Mouse (Mus musculus): ENCODE data around the gene Gm26558. TPM values are rescaled to one million over a fixed set of nuclear protein-coding genes. Genes with fewer than 3 reads are reported as not detected.

The Gm26558 gene
- polyA plus RNA-seq (2012; rRNA removed): 0.30 and 0.60 TPM in 2 replicates

DNA sequence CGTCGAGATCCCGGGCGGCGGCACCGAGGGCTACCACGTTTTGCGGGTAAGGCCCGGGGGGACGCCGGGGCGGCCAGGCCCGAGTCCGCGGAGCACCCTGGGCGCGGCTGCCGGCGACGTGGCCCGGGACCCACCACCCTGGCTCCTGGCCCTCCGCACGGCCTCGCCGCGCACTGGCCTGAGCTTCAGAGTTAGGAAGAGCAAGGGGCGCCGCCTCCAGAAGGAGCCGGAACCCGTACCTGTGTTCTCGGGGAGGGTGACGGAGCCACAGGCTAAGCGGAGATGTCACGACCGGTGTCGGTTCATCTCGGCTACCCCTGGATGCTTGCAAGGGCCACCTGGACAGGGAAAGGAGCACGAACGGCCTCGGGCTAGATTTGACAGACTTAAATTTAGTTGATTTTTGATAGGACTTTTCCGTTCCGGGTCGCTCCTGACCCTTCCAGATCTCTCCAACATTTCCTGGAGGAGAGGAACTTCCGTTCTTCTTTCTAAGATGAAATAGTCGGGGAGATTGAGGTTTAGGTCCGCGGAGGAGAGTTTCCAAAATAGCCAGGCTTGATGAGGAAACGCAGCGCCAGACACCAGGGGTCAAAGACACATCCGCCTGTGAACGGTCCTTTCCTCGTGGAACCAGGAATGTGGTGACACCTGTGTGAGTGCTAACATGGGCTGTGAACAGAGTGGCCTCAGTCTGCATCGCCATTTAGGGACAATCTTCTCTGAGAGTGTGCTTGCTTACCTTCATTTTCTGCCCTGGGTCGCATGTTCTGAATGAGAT is at the start of gene Gm26558:
Gm26558 (minus strand) TSS at position 394 of the 781 bp plus-strand sequence.
- no peak for DNase-seq (ENCODE audit: low read depth, low spot score)
- WGBS: under 1% methylated on average over 54 of the region's 54 CpGs

DNA sequence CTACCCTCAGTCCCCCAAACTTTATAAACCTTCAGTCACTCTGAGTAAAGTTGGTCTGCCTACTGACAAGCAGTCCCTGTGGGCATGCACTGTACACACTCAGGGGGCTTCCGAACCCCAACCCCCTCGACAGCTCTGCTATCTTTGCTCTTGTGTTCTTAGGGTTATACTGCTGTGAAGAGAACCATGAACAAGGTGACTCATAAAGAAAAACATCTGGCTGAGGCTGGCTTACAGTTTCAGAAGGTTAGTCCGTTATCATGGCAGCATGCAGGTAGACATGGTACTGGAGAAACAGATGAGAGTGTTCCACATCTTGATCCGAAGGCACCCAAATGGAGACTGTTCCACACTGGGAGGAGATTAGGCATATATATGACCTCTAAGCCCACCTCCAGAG is 49.0 kb upstream of the Gm26558 start:
- 91% methylated on average over 4 of the region's 4 CpGs for WGBS
- DNase-seq (ENCODE audit: low read depth, low spot score): no peak

DNA sequence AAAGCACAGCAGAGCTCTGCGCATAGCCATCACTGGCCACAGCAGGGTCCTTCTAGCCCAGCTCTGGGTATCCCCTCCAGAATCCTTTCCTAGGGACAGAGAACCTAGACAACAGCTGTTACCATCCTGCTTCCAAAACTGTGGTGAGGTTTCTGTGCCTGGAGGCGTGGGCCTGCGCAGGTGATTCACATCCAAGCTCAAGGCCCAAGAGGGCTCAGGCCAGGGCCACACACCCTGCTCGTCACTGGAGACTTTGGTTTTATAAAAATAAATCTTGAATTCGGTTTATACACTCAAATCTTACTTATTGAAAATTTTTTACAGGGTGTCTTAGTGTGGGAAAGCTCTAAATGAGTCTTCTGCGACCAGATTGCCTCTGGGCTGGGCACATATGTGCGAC is 48.3 kb upstream of the Gm26558 start:
- DNase-seq (ENCODE audit: low read depth, low spot score): no peak
- 93% methylated on average over 7 of the region's 7 CpGs for WGBS

DNA sequence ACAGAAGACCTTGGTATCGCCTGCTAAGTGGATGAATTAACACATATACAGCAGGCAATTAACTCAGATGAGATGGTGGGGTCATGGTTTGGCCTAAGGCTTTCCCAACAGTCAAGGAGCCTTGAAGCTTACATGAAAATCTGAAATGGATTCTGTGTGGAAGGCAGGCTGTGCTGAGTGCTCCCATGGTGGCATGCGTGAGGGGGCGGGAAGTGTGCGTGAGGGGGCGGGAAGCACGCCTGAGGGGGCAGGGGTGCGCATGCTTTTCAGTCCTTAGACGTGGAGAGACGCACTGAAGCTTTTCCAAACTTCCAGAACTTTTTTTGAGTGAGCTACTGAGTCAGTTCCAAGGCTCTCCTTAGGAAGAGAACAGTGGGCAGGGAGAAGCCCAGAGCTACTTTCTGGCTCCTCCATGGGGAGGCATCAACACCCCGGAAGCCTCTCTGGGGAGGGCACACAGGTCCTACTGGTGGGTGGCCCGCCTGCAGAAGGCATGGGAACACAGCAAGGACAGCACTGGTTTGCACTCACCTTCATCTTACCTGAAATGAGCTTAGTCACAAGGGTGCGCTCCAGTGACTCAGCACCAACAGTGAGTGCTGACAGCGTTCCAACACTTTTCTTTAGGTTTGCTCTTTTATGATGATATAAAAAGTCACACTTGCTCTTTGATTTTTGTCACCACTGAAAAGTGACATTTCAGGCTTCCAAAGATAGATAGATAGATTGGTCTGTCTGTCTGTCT is 47.2 kb upstream of the Gm26558 start:
- DNase-seq (ENCODE audit: low read depth, low spot score): no peak
- WGBS: 78% methylated on average over 13 of the region's 13 CpGs

DNA sequence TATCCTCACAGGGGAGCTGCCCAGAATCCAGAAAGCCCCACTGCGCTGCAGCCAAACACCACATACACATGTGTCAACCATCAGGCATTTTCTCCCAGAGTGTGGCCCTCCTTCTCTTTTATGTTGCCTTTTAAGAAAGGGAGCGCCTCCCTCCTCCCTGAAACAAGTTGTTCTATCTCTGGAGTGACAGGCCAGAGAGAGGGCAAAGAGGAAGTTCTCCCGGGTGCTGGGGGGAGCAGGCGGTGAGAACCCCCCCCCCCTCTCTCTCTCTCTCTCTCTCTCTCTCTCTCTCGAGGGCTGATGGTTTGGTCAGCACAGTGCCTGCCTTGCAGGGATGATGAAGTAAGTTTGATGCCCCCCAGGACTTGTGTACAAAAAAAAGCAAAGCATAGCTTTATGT is 40.5 kb upstream of the Gm26558 start:
- no peak for DNase-seq (ENCODE audit: low read depth, low spot score)
- whole genome bisulfite sequencing: 42% methylated on average over 5 of the region's 5 CpGs

DNA sequence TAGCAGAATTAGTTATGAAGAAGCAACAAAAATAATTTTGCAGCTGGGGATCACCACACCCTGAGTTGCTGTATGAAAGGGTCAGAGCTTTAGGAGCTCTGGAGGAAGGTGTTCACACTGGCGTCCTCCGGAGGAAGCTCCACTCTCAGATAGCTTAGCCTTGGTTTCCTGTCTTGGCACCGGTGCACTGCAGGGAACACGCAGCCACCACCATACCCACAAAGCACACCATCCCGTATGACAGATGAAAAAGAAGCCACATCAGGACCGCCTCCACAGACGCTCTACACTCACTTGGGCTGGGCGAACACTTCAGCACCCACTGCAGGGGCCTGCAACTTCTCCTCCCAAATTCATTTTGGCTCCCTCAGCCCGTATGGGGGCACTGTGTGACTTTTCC is 39.7 kb upstream of the Gm26558 start:
- no peak for DNase-seq (ENCODE audit: low read depth, low spot score)

DNA sequence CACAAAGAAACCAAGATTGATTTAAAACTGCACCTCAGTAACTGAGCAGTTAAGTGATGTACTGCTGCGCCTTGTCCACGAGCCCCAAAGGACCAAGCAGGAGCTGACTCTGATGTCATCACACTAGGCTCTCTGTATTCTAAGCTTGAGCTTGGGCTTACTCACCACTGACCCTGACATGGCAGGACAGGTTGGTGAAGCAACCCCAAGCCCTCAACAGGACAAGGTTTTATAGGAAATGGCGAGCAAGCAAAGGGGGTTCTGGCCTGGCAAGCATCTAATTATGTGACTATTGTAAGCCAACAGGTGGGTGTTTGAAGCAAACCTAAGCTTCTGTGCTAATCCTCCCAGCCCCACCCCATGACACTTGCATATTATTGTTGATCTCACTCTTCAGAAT is 38.9 kb upstream of the Gm26558 start:
- no peak for DNase-seq (ENCODE audit: low read depth, low spot score)
- 96% methylated on average over 3 of the region's 3 CpGs for WGBS

More for the DNA sequence above, 39.7 kb upstream of the Gm26558 start:
- WGBS: 76% methylated on average over 9 of the region's 9 CpGs

DNA sequence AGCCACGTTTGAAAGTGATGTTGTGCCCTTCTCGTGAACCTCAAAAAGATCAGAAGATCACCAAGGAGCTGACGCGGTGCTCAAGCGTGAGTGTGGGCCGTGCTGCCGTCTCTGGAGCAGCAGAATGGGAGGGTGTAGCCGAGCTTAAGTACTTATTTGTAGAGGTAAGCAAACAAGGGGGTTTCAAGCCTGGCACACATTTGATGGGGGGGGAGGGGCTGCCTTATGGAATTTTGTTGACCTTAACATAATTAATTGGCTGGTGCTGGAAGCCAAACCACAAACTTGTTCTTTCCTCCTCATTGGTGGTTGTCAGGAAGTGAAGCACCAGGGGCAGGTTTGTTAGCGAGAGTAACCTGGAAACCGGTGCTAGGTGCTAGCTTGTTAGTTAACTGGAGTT is 33.8 kb upstream of the Gm26558 start:
- no peak for DNase-seq (ENCODE audit: low read depth, low spot score)
- 82% methylated on average over 10 of the region's 10 CpGs for WGBS

DNA sequence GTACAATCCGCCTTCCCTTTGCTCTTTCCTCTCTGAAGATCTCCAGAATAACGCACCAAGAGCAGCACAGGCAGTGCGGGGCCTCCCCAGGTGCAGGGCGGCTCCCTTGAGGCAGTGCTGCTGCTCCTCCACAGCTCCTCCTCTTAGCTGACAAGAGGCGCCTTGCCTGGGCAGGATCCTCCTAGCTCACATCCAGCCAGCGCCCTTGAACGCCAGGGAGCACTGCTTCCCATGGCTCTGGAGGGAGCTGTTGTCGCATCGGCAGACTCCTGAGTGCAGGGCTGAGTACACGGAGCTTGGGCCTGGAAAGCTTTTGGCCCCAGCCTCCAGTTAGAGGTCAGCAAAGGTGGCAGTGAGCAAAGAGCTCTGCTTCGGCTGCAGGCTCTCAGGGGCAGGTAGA is 28.3 kb upstream of the Gm26558 start:
- 80% methylated on average over 11 of the region's 11 CpGs for WGBS
- DNase-seq (ENCODE audit: low read depth, low spot score): no peak

DNA sequence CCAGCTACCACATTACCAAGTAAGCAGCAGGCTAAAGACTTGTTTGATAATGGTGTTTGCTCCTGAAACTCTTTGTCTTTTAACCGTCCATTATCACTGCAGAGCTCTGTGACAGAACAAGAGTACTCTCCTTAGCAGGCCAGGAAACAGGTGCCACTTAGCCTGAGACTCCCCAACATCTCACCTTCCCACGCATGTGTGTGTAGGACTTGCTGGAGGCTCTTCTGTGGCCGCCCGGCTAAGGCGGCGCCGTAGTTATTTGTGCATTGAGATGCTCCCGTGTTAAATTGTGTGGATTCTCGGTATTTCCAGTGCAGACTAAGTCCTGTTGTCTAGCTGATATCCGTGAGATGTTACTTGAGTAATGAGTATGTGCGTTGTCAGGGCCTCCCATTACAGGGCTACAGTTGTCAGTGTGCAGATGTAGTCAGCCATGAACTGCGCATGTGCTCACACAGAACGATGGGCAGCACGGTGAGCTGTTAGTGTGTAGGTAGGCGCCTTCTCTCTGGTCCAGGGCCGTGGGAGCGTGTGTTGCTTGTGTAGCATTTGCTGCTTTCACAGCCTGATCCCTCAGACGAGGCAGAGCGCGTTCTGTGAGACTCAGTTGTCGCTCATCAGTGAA is 26.7 kb upstream of the Gm26558 start:
- WGBS: 95% methylated on average over 21 of the region's 21 CpGs
- no peak for DNase-seq (ENCODE audit: low read depth, low spot score)

DNA sequence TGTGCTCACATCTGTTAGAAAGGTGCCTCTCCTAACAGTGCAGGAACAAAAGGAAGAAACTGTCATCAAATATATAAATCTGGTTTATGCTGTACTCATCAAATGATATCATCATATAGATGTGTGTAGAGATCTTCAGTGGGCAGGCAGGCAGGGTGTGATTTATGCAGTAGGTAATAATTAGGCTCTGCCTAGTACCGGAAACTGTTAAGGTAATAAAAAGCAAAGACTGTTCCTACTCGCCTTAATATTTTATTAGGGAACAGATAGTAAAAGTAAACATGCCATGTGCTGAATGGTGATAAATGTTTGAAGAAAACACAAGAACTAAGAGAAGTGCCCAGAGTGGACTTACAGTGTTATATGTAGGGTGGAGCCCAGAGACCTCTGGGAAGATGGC is 20.4 kb upstream of the Gm26558 start:
- DNase-seq (ENCODE audit: low read depth, low spot score): no peak
- 36% methylated on average over 2 of the region's 2 CpGs for WGBS

DNA sequence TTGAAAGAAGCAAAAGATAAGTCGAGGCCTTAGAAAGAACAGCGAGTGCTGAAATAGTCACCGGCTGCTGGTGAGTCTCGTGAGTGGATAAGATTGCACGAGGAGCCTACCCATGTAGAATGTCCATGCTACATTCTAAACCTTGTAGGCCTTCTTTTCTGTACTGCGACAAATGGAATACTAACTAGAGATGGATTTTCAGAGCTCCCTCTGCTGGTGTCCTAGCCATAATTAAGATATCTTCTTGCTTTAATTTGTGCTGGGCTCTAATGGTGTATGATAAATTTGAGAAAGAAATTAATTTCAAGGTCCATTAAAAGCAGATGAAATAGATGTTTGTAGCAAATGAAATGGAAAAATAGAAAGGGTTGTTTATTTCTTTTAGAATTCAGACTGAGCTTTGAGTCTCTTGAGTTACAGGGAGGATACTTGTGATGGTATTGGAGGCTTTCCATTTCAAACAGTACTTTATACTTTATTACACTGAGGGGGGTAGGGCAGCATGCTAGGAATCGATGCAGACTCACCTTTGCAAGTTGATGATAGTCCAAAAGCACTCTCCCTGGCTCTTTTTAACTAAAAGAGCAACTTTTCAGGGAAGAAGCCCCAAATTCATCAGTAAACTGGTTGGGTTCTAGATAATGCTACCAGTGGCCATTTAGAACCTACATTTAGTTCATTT is 11.7 kb upstream of the Gm26558 start:
- WGBS: 69% methylated on average over 7 of the region's 7 CpGs
- no peak for DNase-seq (ENCODE audit: low read depth, low spot score)

DNA sequence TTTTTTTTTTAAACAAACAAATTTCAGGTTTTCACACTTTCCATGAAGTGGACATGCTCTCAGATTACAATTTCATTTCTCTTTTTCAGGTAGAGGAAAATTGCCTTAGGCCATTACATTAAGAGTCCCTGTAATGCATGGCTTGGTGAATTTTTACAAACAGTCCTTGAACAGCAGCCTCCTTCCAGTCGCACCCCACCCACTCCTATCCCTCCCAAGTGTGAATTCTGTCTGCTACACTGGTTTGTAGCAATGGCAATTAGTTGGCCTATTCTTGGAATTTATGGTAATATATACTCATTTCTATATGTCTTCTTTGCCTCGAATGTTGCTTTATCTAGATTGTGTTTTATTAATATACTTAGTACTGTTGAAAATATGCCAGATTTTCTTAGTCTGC is 10.6 kb upstream of the Gm26558 start:
- WGBS: 65% methylated on average over 2 of the region's 2 CpGs
- DNase-seq (ENCODE audit: low read depth, low spot score): no peak

DNA sequence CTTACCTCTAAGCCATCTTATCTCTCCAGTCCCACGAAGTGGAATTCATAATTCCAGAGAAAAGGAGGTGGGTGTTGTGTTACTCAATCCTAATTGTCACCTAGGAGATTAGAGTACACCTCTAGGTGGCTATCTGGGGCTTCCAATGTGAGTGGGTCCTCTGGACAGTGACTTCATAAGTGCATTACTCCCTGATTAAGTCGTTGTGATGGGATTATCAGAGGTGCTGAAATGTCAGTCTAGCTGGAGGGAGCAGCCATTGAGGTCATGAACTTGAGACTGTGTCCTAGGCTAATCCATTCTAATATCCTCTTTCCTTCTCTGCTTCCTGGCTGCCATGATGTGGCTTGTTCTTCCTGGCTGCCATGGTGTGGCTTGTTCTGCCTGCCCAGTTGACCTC is 8.0 kb upstream of the Gm26558 start:
- DNase-seq (ENCODE audit: low read depth, low spot score): no peak
- WGBS: 56% methylated on average over 2 of the region's 2 CpGs

DNA sequence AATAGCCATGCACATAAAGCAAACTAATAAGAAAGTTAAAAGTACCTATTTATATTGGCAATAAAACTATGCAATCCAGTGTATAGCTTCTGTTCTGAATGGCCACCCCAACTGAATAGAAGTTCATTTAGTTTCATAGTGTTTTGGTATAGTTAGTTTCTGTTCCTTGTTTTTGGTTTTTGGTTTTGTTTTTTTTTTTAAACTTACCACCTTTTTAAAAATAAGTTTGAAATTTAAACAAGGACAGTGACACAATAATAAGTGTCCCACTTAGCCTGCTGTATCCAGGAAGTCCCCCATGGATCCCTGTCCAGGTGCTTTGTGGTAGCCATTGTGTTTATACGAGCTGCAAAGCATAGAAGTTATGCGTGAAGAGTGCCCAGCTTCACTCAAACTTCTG is 7.3 kb upstream of the Gm26558 start:
- WGBS: 65% methylated on average over 2 of the region's 2 CpGs

DNA sequence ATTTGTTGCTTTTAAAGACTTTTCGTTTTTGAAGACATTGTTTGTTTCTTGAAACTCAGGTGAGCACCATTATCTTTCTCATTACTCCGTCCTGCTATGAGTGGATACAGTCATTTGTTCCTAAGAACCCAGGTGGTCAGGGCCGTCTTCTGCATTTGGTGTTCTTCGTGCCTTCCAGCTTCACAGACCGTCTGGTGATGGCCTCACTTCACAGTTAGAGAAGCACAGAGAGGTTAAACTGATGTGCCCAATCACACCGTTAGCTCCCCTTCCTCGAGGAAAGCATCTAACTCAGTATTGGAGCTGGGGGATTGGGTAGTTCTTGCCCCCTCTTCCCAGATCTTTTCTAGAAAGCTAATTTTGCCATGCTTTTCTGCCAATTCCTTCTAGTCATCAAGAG is 5.1 kb upstream of the Gm26558 start:
- no peak for DNase-seq (ENCODE audit: low read depth, low spot score)
- 86% methylated on average over 7 of the region's 7 CpGs for WGBS

More for the DNA sequence above, 7.3 kb upstream of the Gm26558 start:
- no peak for DNase-seq (ENCODE audit: low read depth, low spot score)

DNA sequence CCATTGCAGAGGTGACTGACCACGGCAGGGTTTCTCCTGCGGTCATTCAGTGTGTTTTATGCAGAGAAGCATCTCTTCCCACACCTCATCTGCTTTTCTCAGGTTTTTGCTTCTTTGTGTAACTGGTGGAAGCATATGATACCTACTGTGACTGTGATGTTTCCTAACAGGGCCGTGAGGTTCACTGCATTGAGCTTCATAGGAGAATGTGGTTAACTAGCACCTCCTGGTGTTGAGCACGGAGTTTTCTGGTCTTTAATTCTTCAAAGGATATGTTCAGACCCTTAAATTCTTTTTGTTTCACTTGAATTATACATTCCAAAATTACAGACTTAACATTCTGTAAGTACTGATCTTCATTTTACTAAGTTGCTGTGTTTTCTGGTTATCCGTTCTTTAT is 1.9 kb upstream of the Gm26558 start:
- WGBS: 68% methylated on average over 5 of the region's 5 CpGs
- DNase-seq (ENCODE audit: low read depth, low spot score): no peak

DNA sequence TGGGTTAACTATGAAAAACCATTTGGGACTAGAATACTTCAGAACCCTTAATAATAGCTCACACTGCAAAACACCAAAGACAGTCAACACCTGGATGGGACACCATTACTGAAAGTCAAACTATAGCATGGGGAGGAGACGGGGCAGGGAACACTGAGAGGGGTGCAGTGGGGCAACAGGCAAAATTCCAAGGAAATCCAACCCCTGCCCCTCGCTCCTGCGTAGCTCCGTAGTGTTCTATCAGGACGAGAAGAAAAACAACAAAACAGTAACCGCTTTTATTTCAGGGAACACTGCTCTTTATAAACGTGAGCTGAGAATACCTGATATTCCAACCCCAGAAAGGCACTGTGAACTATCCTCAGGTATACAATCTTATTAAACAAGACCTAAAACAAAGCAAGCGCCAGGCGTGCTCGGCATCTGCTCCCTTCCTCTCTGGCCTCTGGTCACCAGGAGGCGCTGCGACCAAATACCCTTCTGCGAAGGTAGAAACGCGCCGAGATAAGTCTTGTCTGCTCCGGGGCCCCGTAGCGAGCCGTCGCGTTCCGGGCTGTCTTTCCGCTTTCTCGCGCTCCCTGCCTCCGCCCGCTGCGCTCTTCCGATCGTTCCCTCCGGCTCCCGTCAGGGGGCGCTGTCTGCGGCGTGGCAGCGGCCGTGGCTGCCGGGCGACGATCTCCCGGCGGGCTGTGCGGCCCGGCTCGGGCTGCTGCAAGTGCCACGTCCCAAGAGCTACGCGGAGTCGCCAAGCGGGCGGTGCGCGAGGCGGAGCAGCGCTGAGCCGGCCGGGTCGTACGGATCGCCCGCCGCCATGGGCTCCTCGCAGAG is 807 bp downstream of the Gm26558 start, which contains the start of gene Gorasp2:
Gorasp2 (plus strand) TSS at position 690 of the 828 bp plus-strand sequence.
- peak; percentile 90 for DNase-seq (ENCODE audit: low read depth, low spot score)
- WGBS: 2% methylated on average over 64 of the region's 64 CpGs

DNA sequence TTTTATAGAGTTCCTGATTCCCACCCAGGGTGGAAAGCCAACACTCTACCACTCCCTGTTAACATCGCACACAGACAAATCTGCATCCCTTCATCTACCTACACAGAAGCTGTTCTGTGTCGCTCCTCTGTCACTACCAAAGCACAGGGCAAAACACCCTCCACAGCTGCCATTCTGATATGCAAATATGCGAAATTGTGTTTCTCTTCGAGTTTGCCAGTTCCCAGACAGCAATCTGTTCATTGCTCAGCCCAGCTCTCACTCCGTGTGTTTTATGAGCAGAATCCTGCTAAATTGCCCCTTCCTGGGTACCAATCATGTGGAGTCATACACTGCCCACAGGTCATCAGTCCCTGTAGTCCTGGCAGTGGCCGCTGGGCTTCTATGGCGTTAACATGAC is 4.8 kb downstream of the Gm26558 start:
- no peak for DNase-seq (ENCODE audit: low read depth, low spot score)
- 24% methylated on average over 7 of the region's 7 CpGs for WGBS

Data from large intestine, adult 2 months (tissue).